Mouse (Mus musculus) midbrain, embryonic 10.5 days (tissue): ENCODE results near the gene Pdk1. TPM values are rescaled to one million over a fixed set of nuclear protein-coding genes. Genes with fewer than 3 reads are reported as not detected.
"Not testable (repeated sequence)": the region's sequence is repeated elsewhere in the genome, so short reads cannot be mapped to it uniquely, and the experiment has no call there.

ENCODE experiments used
- DNase-seq: peaks from one replicate; pipeline ENCODE4 v3.0.0-alpha.2; 2017; ENCODE audit warnings: low spot score
- H3K27ac ChIP-seq: fragments of 300-500 bp; sonication (generic); replicated peaks from 2 replicates; pipeline ENCODE4 v1.5.1; 2016; ENCODE audit warnings: mild to moderate bottlenecking
- H3K27me3 ChIP-seq: fragments of 300-500 bp; sonication (generic); 2 replicates; pipeline ENCODE4 v1.6.1; 2016; ENCODE audit warnings: low read depth, mild to moderate bottlenecking; ENCODE audit not compliant: poor library complexity, severe bottlenecking
- H3K36me3 ChIP-seq: fragments of 300-500 bp; sonication (generic); 2 replicates; pipeline ENCODE4 v1.6.1; 2016; ENCODE audit warnings: mild to moderate bottlenecking, moderate library complexity
- H3K4me1 ChIP-seq: fragments of 300-500 bp; sonication (generic); 2 replicates; pipeline ENCODE4 v1.6.1; 2016
- H3K4me3 ChIP-seq: fragments of 300-500 bp; sonication (generic); 2 replicates; pipeline ENCODE4 v1.5.1; 2016; ENCODE audit warnings: mild to moderate bottlenecking, moderate library complexity
- H3K9me3 ChIP-seq: fragments of 300-500 bp; sonication (generic); replicated peaks from 2 replicates; pipeline ENCODE4 v1.6.1; 2016; ENCODE audit warnings: mild to moderate bottlenecking
- WGBS: fragments of 180-500 bp; shearing (Covaris S2); methylation state at CpG from one replicate; pipeline ENCODE4 v1.1.7; 2016; 5-methylcytosine and 5-hydroxymethylcytosine counted together
- polyA plus RNA-seq: library from polyadenylated mRNA; unstranded; fragments of >200 nt; fragmentation: Nextera tagmentation; extraction: Ambion mirVana; gene quantifications from 2 replicates; pipeline ENCODE4 v1.2.1, GENCODE M21; 2016

The Pdk1 gene
- polyA plus RNA-seq, 1 experiment from 2014 or later, result 53.8 TPM

DNA sequence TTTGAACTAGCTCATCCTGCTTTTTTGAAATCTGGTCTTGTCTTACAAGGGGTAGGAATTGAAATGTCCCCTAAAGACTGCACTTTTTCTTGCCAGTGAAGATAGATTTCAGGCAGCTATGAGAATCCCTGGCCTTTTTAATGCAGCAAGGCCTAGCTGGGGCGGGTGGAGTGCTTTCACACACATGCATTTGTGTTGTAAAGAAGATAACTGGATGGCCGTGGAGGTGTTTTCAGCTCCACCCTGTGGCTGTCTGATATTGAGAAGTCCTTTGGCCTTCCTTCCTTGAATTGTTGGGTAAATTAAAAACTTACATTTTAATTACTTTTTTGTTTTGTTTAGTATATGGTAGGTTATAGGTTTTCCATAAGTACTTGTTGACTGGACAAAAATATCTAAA lies 5.4 kb downstream of the Pdk1 start:
- no peak overlapping the region for H3K27ac ChIP-seq
- peaks cover 58% of the 10 kb centered on the region for H3K36me3 ChIP-seq
- DNase-seq, result no peak
- no peak overlapping the region for H3K4me3 ChIP-seq
- WGBS, result 70% methylated on average over 2 of the region's 2 CpGs
- H3K27me3 ChIP-seq, result no peaks in the 10 kb centered on the region
- no peaks in the 10 kb centered on the region for H3K9me3 ChIP-seq
- peaks cover 20% of the 10 kb centered on the region for H3K4me1 ChIP-seq

DNA sequence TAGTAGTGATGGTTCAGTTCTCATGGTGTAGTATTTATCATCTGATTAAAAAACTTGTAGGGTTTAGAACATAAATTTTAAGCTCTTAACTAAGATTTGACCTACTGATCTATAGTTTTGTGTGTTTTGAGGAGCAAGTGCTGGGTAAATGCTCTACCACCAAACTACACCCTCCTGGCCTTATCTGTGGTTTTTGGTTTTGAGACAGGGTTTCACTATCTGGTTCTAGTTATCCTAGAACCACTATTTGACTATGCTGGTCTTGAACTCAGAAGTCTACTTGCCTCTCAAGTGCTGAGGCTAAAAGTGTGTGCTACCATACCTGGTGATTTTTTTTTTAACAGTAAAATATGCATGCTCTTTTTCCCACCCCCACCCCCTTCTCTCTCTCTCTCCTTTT lies 5.9 kb downstream of the Pdk1 start:
- H3K4me3 ChIP-seq, result no peak overlapping the region
- H3K27me3 ChIP-seq, result no peaks in the 10 kb centered on the region
- peaks cover 63% of the 10 kb centered on the region for H3K36me3 ChIP-seq
- DNase-seq, result no peak
- H3K9me3 ChIP-seq, result no peaks in the 10 kb centered on the region
- peaks cover 15% of the 10 kb centered on the region for H3K4me1 ChIP-seq
- no peak overlapping the region for H3K27ac ChIP-seq

DNA sequence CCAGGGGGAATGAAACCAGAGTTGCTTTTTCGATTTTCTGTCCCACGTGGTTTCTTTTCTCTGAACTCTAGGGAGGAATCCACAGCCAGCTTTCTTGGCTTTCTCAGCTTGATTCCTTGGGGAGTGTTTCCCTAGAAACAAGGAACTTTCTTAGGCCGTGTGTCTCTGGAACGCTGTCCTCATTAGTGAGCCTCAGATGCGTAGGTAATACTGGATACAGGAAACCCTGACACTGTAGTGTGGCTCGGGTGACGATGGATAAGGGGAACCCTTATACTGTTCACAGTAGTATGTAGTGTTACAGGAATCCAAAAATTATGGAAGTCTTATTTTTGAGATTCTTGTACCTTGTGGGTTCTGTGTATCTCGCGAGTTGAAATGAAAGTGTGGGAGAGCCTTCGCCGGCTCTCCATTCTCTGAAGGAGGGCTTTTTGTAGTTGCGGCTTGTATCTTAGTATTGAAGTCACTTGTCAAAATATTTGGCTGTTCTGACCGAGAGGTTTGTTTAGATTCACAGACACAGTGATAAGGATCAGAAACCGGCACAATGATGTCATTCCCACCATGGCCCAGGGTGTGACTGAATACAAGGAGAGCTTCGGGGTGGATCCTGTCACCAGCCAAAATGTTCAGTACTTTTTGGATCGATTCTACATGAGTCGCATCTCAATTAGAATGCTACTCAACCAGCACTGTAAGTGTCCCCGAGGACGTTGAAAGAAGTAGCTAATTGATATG lies 10.1 kb downstream of the Pdk1 start:
- Histone ChIP-seq H3K4me1 (no peaks in the 10 kb centered on the region), H3K36me3 (peaks cover 86% of the 10 kb centered on the region), H3K9me3 (no peaks in the 10 kb centered on the region), H3K4me3 (no peak overlapping the region), H3K27ac (no peak overlapping the region), H3K27me3 (no peaks in the 10 kb centered on the region)
- WGBS, result 93% methylated on average over 19 of the region's 19 CpGs
- no peak for DNase-seq

DNA sequence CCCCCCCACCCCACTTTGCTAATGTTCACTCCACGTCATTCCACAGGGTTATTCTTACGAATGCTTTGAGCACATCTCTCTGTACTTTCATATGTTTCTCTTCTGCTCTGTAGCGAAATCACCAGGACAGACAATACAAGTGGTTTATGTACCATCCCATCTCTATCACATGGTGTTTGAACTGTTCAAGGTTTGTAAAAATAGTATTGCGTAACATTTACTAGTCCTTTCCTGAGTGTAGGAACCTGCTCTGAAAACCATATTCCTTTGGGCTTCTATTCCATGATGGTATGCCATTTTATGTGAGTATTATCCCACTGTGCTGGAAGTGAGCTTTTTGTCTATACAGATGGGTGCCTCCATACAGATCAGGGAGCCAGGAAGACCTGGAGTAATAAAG lies 14.2 kb downstream of the Pdk1 start:
- no peak for DNase-seq
- Histone ChIP-seq H3K4me3 (no peak overlapping the region), H3K4me1 (no peaks in the 10 kb centered on the region), H3K27me3 (no peaks in the 10 kb centered on the region), H3K9me3 (no peaks in the 10 kb centered on the region), H3K27ac (no peak overlapping the region), H3K36me3 (peaks cover 92% of the 10 kb centered on the region)
- 95% methylated on average over 4 of the region's 4 CpGs for WGBS

DNA sequence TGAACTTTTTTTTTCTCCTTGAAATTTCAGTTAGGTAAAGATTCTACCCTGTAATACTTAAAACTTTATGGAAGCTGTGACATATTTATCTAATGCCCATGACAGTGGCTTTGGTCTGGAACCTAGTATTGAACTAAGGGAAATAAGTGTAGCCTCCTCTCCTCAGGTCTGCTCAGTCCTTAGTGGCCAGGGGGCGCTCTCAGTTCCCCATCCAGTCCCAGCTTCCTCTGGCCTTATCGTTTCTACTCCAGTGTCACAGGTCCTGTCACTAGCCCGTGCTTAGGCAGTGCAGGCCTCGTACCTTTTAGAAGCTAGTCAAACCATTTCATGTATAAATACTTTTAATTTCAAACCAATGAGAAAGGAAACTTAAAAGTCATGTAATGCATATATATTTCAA lies 15.4 kb downstream of the Pdk1 start:
- H3K36me3 ChIP-seq, result peaks cover 92% of the 10 kb centered on the region
- no peak for DNase-seq
- 77% methylated on average over 4 of the region's 4 CpGs for WGBS
- H3K4me1 ChIP-seq, result no peaks in the 10 kb centered on the region
- H3K27ac ChIP-seq, result no peak overlapping the region
- no peaks in the 10 kb centered on the region for H3K27me3 ChIP-seq
- H3K4me3 ChIP-seq, result no peak overlapping the region
- H3K9me3 ChIP-seq, result no peaks in the 10 kb centered on the region

DNA sequence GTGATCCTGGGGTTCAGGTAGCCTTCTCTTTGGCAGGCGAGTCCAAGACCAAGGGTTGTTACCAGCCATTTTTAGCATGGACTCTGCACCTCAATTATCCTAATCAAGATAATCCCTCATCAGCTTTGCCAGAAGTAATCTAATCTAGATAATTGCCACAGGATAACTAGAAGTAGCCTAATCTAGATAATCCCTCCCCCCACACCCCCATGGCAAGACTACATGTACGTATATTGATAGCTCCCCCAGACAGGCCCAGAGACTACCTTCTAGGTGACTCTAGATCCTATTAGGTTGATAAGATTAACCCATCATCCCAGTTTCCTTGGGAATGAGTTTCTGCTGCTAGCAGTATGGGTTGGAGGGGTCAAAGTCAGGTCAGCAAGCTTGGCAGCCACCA lies 18.5 kb downstream of the Pdk1 start:
- H3K27me3 ChIP-seq, result no peaks in the 10 kb centered on the region
- 93% methylated on average over 2 of the region's 2 CpGs for WGBS
- H3K4me3 ChIP-seq, result no peak overlapping the region
- H3K36me3 ChIP-seq, result peaks cover 87% of the 10 kb centered on the region
- no peaks in the 10 kb centered on the region for H3K9me3 ChIP-seq
- DNase-seq, result no peak
- peaks cover under 1% of the 10 kb centered on the region for H3K4me1 ChIP-seq
- H3K27ac ChIP-seq, result no peak overlapping the region

DNA sequence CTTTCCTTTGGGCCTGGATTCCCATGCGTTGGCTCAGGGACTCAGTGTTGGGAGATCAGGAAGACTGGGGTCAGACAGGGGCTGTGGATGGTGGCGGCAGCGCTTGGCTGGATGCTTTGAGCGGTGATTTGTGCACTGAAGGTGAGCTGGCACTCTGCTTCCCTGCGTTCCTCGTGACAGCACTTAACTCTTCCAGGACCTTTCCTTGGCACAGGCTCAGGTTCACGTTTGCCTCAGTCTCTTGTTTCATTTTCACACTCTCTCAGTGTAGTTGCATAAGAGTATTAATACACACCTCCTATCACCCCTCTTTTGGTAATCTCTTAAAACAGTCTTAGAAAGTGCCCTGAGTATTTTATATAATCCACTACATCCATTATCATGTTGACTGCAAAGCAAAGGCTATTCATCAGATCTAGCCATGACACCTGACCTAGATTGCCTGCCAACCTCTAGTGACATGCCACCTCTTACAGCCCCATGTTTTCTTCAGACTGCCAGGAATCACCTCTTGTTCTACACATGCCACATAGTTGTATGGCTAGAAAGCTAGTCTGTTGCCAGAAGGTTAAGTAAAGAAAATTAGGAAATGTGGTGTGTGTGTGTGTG lies 19.8 kb downstream of the Pdk1 start:
- no peak overlapping the region for H3K4me3 ChIP-seq
- peaks cover 12% of the 10 kb centered on the region for H3K4me1 ChIP-seq
- peaks cover 81% of the 10 kb centered on the region for H3K36me3 ChIP-seq
- DNase-seq, result no peak
- no peaks in the 10 kb centered on the region for H3K9me3 ChIP-seq
- no peaks in the 10 kb centered on the region for H3K27me3 ChIP-seq
- no peak overlapping the region for H3K27ac ChIP-seq
- WGBS, result 98% methylated on average over 7 of the region's 7 CpGs

DNA sequence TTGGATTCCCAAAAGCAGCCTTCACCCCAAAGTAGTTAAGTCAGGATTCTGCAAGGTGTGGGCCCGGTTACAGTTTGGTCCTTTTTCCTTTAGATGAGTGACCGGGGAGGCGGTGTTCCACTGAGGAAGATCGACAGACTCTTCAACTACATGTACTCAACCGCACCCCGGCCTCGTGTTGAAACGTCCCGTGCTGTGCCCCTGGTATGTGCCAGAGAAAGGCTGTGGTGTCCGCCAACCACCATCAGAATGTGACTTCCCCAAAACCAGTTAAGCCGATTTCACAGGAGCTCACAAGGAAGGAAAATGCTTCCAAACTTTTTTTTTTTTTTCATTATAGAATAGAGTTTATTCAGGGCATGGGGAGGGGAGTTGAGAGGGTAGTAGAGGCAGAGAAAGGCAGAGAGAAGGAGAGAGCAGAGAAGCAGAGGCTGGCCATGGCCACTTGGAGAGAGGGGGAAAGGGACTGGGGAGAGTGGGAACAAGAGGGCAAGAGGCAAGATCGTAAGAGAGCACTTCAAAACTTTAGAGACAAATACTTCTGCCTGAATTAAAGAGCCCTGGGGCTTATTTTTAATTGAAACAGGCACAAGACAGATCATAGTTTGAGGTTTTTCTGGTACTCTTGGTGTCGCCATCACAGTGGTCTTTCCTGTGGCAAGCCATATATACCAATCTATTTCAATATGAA lies 22.7 kb downstream of the Pdk1 start:
- Histone ChIP-seq H3K27ac (no peak overlapping the region), H3K9me3 (no peaks in the 10 kb centered on the region), H3K4me1 (peaks cover 12% of the 10 kb centered on the region), H3K36me3 (peaks cover 63% of the 10 kb centered on the region), H3K4me3 (no peak overlapping the region), H3K27me3 (no peaks in the 10 kb centered on the region)
- 93% methylated on average over 13 of the region's 13 CpGs for WGBS
- no peak for DNase-seq

DNA sequence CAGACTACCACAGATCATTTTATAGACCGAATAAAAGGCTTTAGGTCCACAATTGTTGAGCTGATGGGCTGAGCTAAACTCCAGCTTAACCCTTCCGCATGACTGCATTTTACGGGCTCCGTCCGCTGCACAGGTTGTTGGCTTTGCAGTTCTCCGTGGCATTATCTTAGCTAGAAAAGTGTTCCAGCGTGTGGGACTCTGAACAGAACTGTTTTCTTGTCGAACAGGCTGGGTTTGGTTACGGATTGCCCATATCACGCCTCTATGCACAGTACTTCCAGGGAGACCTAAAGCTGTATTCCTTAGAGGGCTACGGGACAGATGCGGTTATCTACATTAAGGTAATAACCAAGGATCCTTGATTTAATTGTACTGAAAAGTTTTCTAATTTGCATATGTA lies 24.4 kb downstream of the Pdk1 start:
- peaks cover 57% of the 10 kb centered on the region for H3K36me3 ChIP-seq
- 59% methylated on average over 12 of the region's 12 CpGs for WGBS
- H3K27me3 ChIP-seq, result no peaks in the 10 kb centered on the region

DNA sequence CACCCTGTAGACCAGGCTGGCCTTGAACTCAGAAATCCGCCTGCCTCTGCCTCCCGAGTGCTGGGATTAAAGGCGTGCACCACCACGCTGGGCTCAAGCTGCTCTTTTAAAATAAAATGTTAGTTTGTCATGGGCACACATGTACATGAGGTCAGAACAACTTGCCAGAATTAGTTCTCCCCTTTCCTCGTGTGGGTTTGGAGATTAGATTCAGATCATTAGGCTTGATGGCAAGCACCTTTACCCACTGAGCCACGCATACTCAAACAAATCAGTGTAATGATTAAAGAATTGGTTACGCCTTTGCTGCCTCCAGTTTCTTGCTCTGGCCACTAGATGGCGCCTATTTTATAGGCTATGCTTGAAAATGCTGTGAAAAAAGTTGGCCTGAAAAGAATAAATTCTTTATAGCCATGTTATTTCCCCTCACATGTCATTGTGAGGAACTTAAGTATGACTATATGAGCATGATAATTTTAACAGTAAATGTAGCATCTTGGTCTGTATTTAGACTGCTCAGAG lies 25.4 kb downstream of the Pdk1 start:
- H3K36me3 ChIP-seq, result peaks cover 48% of the 10 kb centered on the region
- WGBS, result 65% methylated on average over 8 of the region's 8 CpGs
- DNase-seq, result peak; percentile 13

More for the DNA sequence above, 24.4 kb downstream of the Pdk1 start:
- no peak for DNase-seq
- no peaks in the 10 kb centered on the region for H3K9me3 ChIP-seq
- H3K4me1 ChIP-seq, result peaks cover 12% of the 10 kb centered on the region
- no peak overlapping the region for H3K4me3 ChIP-seq
- no peak overlapping the region; the same call in 1 of the 2 replicates for H3K27ac ChIP-seq

DNA sequence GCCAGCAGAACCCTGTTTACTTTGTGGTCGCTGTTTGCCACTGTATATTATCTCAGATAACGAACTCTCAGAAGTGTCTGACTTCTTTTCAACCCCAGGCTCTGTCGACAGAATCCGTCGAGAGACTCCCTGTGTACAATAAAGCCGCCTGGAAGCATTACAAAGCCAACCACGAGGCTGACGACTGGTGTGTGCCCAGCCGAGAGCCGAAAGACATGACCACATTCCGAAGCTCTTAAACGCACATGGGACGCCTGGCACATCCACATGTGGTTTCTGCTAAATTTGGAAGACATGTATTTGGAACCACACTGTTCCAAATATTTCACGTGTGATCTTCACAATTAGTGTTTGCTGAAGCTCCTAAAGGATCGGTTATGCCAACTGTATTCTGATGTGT lies 26.9 kb downstream of the Pdk1 start:
- H3K36me3 ChIP-seq, result peaks cover 35% of the 10 kb centered on the region
- DNase-seq, result no peak
- WGBS, result 93% methylated on average over 15 of the region's 15 CpGs
- peaks cover 12% of the 10 kb centered on the region for H3K4me1 ChIP-seq
- no peaks in the 10 kb centered on the region for H3K9me3 ChIP-seq
- H3K27ac ChIP-seq, result no peak overlapping the region
- H3K27me3 ChIP-seq, result no peaks in the 10 kb centered on the region
- no peak overlapping the region for H3K4me3 ChIP-seq

More for the DNA sequence above, 25.4 kb downstream of the Pdk1 start:
- Histone ChIP-seq H3K27me3 (no peaks in the 10 kb centered on the region), H3K27ac (no peak overlapping the region), H3K4me1 (peaks cover 12% of the 10 kb centered on the region), H3K9me3 (no peaks in the 10 kb centered on the region), H3K4me3 (no peak overlapping the region)

DNA sequence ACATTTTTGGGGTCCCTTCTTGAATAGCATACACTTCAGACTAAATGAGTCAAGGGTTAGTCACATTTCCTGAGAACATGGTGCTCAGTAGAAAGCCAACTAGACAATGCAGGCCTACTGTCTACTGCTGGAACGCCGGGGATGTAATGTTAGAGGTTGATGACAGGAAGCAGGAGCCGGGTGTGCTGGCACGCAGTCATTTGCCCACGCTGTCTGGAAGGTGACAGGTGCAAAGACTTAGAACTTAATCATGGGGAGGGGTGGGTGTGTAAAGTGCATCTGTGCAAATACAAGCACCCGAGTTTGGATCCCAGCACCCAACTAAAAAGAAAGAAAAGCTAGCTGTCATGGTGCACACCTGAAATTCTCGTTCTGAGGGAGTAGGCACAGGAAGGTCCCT lies 32.1 kb downstream of the Pdk1 start:
- Histone ChIP-seq H3K4me3 (no peak overlapping the region), H3K36me3 (peaks cover 15% of the 10 kb centered on the region), H3K27ac (no peak overlapping the region), H3K9me3 (no peaks in the 10 kb centered on the region), H3K4me1 (no peaks in the 10 kb centered on the region), H3K27me3 (no peaks in the 10 kb centered on the region)
- DNase-seq, result no peak
- 93% methylated on average over 7 of the region's 7 CpGs for WGBS

DNA sequence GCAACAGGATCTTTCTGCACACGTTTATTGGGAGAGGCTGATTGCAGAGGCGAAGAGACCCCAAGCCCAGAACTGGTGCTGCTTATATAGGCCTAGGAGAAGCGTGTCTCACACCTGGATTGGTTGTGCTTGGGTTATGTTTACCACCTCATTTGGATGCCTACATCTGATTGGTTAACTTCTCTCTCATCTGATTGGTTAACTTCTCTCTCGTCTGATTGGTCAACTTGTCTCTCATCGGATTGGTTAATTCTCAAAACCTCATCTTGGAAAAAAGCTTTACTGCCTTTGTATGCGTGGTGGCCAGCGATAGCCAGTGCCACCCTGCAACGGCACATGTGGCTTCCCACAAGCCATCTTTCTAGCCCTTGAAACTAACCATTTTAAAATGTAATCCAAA lies 33.3 kb downstream of the Pdk1 start:
- H3K4me1 ChIP-seq, H3K27me3 ChIP-seq, H3K9me3 ChIP-seq, H3K36me3 ChIP-seq, H3K4me3 ChIP-seq, H3K27ac ChIP-seq, DNase-seq: not testable (repeated sequence)
- 93% methylated on average over 8 of the region's 8 CpGs for WGBS
